Mouse (Mus musculus) bone marrow, adult 2 months (tissue): ENCODE data around the gene Cox4i1. TPM values are rescaled to one million over a fixed set of nuclear protein-coding genes. Genes with fewer than 3 reads are reported as not detected.
A peak's percentile ranks its signal among the peaks of the same experiment; 100 is the strongest.

Experiments used
- H3K27ac ChIP-seq: fragments of 200-500 bp; 2 replicates; pipeline ENCODE4 v1.5.1; 2012; ENCODE audit warnings: low read depth, mild to moderate bottlenecking, control low read depth, inconsistent platforms, low read length; ENCODE audit not compliant: control insufficient read depth, poor library complexity, insufficient read depth
- H3K4me1 ChIP-seq: fragments of 200-500 bp; 2 replicates; pipeline ENCODE4 v1.6.1; 2011; ENCODE audit warnings: low read length; ENCODE audit not compliant: control insufficient read depth, insufficient read depth
- H3K4me3 ChIP-seq: fragments of 200-500 bp; replicated peaks from 2 replicates; pipeline ENCODE3; 2011; ENCODE audit warnings: mild to moderate bottlenecking, low read depth, low read length, control low read depth; ENCODE audit not compliant: control insufficient read depth
- CTCF ChIP-seq: fragments of 200-500 bp; IDR thresholded peaks from 2 replicates; pipeline ENCODE4 v1.5.1; 2011; ENCODE audit warnings: low read length, control low read depth; ENCODE audit not compliant: control insufficient read depth, insufficient read depth
- POLR2A ChIP-seq: fragments of 200-500 bp; IDR thresholded peaks from 2 replicates; pipeline ENCODE4 v1.6.1; 2011; ENCODE audit warnings: low read depth, mild to moderate bottlenecking, control low read depth, low read length, borderline replicate concordance; ENCODE audit not compliant: control insufficient read depth
- WGBS: fragments of 180-500 bp; shearing (Covaris S2); methylation state at CpG from one replicate; pipeline ENCODE4 v1.1.7; 2018; 5-methylcytosine and 5-hydroxymethylcytosine counted together
- polyA plus RNA-seq: library from polyadenylated mRNA; stranded (reverse); fragments of >200 nt; gene quantifications from 2 replicates; pipeline ENCODE4 v1.2.4, GENCODE M21; 2011; ENCODE audit warnings: low replicate concordance; ENCODE audit not compliant: missing spikeins, insufficient read depth, insufficient read length

Gene Cox4i1
- polyA plus RNA-seq, 1 experiment = 448 TPM

DNA sequence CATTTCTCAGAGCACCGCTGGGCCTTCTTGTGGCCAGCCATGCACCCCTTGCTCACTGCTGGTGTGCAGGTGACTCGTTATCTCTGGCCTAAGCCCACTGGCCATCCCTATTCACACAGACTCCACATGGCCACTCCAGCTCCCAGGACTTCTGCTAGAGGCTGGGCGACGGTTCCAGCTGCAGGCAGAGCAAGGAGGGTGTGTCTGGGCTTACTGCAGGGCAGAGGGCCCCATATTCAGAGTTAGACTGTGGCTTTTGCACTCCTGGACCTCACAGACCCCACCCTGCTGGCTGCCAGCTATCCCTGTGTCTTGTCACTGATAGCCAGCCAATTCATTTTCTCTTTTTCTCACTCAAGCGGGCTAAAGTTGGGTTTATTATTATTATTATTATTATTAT is 16.1 kb downstream of the Cox4i1 start:
- Histone ChIP-seq H3K4me1 (peaks cover 6% of the 10 kb centered on the region; the same call in 1 of the 2 replicates), H3K27ac (no peak overlapping the region), H3K4me3 (no peak overlapping the region)
- TF ChIP-seq CTCF = no peak
- TF ChIP-seq POLR2A = no peak
- 79% methylated on average over 5 of the region's 5 CpGs for WGBS

DNA sequence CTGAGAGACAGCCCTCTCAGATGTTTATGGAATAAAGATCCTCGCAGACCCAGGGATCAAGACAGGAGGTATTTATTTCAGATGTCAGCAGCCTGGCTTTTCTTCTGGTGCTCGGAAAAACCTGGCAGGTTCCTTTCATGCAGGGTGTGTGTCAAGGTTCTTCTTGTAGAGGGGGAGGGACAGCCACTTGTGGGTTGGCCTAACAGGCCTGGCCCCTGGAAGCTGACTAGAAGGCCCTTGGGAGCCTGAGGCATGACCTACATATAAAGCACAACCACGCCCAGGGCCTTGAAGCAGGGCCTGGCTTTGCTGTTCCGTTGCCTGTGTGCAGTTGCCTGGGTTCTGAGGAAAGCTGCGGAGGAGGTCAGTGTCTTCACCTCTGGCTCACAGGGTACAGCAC is 17.1 kb downstream of the Cox4i1 start:
- Histone ChIP-seq H3K27ac (peak overlapping the region; percentile 46), H3K4me1 (peaks cover 6% of the 10 kb centered on the region; the same call in 1 of the 2 replicates), H3K4me3 (peak overlapping the region; percentile 16)
- 70% methylated on average over 5 of the region's 5 CpGs for WGBS
- TF ChIP-seq POLR2A (0 out of 2 replicates have a peak, but pooled peaks have one; percentile 12), CTCF (no peak)

DNA sequence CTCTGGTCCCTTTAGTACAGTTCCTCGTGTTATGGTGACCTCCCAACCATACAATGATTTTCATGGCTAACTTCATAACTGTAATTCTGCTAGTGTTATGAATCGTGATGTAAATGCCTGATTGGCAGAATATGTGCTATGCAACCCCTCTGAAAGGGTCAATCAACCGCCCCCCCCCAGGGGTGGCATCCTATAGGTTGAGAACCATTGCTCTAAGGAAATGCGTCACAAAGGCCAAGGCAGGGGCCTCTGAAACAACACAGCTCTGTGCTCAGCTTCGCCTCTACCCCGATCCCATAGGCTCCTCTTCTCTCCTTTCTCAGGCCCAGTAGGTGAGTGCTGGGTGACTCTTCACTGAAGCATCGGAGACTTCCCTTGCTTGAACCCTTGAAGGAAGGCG is 17.6 kb downstream of the Cox4i1 start:
- TF ChIP-seq CTCF (no peak), POLR2A (no peak)
- WGBS = 59% methylated on average over 8 of the region's 8 CpGs
- Histone ChIP-seq H3K4me3 (no peak overlapping the region), H3K4me1 (peaks cover 6% of the 10 kb centered on the region; the same call in 1 of the 2 replicates), H3K27ac (peak overlapping the region; percentile 46)

DNA sequence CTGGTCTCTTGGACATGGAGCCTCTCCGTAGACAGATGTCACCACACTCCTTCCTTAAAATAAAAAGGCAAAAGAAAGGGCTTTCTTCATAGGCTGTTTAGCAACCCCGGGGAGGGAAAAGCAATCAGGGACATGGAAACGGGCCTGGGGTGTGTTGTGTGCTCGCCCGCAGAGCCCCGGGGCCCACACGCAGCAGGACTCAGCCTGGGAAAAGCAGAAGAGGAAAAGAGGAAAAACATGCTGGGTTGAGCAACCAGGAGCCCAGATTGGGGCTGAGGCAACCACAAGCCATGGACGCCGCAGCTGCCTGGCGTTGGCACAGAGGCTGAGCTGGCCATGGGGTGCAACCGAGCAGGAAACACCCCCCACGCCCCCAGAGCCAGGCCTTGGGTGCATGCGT is 18.0 kb downstream of the Cox4i1 start:
- WGBS = 4% methylated on average over 13 of the region's 13 CpGs

DNA sequence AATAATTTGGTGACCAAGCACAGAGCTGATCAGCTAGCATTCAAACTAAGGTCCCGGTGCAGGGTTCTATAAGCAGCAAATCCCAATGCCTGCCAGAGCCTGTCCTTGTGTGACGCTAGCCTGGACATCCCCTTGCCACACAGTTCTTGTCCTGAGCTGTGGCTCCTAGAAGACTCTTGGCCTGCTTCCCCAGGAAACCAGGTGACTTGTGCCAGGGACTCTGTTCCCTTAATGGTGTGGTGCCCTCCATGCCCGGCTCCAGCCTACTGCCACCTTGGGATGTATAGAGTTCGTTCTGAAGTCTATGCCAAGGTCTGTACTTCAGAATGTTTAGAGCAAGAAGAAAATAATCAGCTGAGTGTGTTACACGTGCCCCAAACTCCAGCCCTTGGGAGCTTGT is 18.6 kb downstream of the Cox4i1 start:
- 25% methylated on average over 5 of the region's 5 CpGs for WGBS
- H3K4me1 ChIP-seq = peaks cover 6% of the 10 kb centered on the region; the same call in 1 of the 2 replicates
- TF ChIP-seq POLR2A (no peak), CTCF (no peak)
- H3K4me3 ChIP-seq = no peak overlapping the region
- H3K27ac ChIP-seq = peak overlapping the region; percentile 42; the same call in 1 of the 2 replicates

More for the DNA sequence above, 18.0 kb downstream of the Cox4i1 start:
- Histone ChIP-seq H3K27ac (peak overlapping the region; percentile 42), H3K4me3 (no peak overlapping the region), H3K4me1 (peaks cover 6% of the 10 kb centered on the region; the same call in 1 of the 2 replicates)
- TF ChIP-seq CTCF = no peak
- TF ChIP-seq POLR2A = no peak; the same call in 1 of the 2 replicates

DNA sequence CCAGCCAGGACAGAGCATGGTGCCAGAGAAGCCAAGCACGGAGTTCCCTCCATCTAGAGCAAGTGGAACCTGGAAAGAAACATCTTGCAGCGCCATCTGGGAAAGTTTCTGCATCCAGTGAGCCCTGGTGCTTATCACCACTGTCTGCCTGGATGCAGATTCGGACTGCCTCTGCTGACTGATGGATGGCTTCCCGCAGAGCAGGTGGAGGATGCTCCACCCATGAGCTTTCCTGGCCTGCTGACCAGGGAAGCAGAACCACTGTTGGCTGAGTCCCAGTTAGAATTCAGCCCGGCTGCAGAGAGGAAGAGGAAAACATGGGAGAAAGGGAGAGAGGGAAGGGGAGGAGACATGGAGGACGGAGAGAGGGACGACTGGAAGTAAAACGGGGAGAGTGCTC is 19.8 kb downstream of the Cox4i1 start:
- TF ChIP-seq CTCF (no peak), POLR2A (no peak)
- H3K4me1 ChIP-seq = peaks cover 6% of the 10 kb centered on the region; the same call in 1 of the 2 replicates
- no peak overlapping the region for H3K4me3 ChIP-seq
- H3K27ac ChIP-seq = no peak overlapping the region
- WGBS = 80% methylated on average over 8 of the region's 8 CpGs

DNA sequence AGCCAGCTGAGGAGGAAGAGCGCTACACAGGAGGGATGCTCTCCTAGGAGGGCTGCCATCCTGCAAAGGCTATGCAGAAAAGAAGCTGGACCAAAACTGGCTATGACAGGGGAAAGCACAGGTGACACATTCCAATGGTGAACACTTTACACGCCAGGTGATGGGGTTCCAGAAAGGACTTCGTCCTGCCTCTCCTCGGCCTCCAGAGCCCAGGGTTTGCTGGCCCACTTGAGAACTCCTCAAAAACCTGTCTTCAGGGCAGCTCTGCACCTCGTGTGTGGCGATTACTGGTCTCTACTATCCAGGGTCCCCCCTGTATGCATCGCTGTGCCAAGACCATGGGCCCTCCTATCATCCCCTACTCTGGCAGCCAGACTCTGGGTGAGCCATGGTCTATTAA is 20.5 kb downstream of the Cox4i1 start:
- no peak for TF ChIP-seq POLR2A
- no peak for TF ChIP-seq CTCF
- Histone ChIP-seq H3K4me1 (peaks cover 6% of the 10 kb centered on the region; the same call in 1 of the 2 replicates), H3K27ac (no peak overlapping the region), H3K4me3 (no peak overlapping the region)
- WGBS = 81% methylated on average over 7 of the region's 7 CpGs

DNA sequence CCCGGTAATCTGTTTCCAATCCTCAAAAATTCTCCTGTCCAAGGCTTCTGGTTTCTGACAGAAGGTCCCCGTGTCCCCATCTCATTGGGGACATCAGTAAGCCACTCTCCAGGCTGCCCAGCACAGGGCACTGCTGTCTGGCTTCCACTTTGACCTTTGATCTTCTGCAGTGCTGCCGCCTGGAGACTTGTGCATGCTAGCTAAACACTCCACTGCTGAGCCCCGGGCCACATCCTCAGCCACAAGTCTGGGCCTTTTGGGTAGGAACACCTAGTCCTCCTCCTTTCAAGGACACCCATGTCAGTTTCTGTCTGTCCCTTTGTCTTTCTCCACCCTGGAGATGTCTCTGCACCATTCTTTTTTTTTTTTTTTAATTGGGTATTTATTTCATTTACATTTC is 24.9 kb downstream of the Cox4i1 start:
- TF ChIP-seq CTCF (no peak), POLR2A (no peak)
- 84% methylated on average over 4 of the region's 4 CpGs for whole genome bisulfite sequencing
- no peak overlapping the region for H3K27ac ChIP-seq

More for the DNA sequence above, 24.9 kb downstream of the Cox4i1 start:
- H3K4me1 ChIP-seq = peaks cover 9% of the 10 kb centered on the region
- no peak overlapping the region for H3K4me3 ChIP-seq
